Mouse (Mus musculus): ENCODE results near the gene Pih1h3b. TPM values are rescaled to one million over a fixed set of nuclear protein-coding genes. Genes with fewer than 3 reads are reported as not detected.

Pih1h3b gene
- not detected for total RNA-seq (2021)

DNA sequence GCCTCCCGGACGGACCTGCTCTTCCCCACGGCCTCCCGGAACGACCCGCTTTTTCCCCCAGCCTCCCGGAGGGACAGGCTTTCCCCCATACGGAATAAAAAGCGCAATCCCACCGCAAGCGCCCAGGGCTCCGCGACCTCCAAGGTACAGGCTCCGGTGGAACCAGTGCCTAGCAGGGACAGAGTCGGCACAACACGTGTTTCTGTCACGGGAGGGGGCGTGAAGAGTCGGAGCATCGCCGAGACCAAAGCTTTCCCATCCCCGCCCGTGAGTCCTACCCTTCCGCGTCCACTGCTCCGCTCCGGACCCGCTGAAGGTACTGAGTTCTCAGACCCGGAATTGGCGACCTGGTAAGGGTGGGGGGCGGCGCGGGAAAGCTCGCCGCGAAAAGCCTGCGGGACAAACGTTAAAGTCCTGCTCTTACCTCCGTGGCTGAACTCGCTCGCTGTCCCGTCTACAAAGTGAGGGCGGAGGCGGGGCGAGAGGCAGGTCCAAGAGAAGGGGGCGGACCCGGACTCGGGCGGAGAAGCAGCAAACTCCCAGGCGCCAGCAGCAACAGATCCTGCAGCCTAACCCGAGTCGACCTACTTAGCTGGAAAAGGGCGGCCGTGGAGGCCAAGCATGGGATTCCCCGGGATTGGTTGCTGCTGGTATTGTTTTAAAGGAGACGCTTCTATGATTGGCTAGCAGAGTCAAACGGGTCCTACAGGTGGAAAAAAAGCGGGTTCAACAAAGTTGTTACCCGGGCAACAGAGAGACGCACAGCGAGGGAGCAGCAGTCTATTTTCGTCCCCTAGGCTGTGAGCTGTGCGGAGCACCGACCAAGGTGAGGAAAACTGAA is at the start of gene Pih1h3b, which contains the start of gene Nup62cl:
Gene Pih1h3b (plus strand): TSS at position 745 of the 841 bp plus-strand sequence.
Gene Nup62cl (minus strand): TSS at position 578 of the 841 bp plus-strand sequence.
- DNase-seq (ENCODE audit: low spot score) = no peak

GRCm38 (mm10) chrX:140060886-140061874 is 1.5 kb upstream of the Pih1h3b start:
- intact Hi-C loops (cut with DNase I) = no loop called here
- DNase-seq (ENCODE audit: low spot score) = no peak

More for the DNA sequence above, at the start of gene Pih1h3b, which contains the start of gene Nup62cl:
- intact Hi-C loops (cut with DNase I) = no loop called here

DNA sequence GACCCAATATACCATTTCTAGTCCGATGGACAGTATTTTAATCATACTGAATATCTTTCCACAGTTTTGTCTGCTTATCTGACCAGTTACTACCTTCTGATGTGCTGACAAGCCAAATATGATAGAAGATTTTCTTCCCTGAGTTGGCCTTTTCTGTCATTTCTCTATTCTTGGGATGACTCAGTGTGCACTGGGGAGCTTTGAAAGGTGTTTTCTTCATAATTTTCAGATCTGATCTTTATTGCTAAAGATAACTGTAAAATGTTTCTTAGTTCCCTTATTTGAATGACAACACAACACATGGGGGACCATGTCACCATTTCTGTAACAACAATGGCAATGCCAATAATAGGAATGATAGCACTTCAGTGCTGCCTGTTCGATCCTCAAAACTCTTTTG is 19.9 kb downstream of the Pih1h3b start:
- DNase-seq (ENCODE audit: low spot score) = no peak
- intact Hi-C loops (cut with DNase I) = no loop called here

DNA sequence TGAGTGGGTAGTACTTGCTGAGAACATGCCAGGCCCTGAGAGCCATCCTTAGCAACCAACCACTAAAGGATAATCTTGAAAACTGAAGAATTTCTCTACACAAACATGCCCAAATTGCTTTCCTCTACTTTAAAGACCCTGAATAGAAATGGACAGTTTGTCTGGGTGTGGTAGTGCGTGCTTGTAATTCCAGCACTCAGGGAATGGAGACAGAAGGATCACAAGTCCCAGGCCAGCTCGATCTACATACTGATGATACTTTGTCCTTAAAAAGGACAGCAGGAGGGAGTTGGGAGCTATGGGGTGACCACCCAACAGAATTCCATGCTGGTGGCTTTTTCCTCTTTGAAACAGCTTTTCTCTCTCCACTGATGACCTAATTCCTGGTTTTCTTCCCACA is 31.4 kb downstream of the Pih1h3b start:
- intact Hi-C loops (cut with DNase I) = no loop called here

More for the DNA sequence above, 31.4 kb downstream of the Pih1h3b start:
- no peak for DNase-seq (ENCODE audit: low spot score)

Other genes starting within 250 kb of the Pih1h3b start
- gene Morc4, start 191.2 kb upstream of the Pih1h3b start, total RNA-seq (2021) = 1 to 10 TPM; 5.2 to 5.3 TPM
- gene Rbm41, start 64.3 kb upstream of the Pih1h3b start, total RNA-seq (2021) = 1 to 10 TPM; 7.6 to 7.8 TPM
- not detected for gene Nup62cl, start 167 bp upstream of the Pih1h3b start, total RNA-seq (2021)

All from heart, postnatal 25 days (tissue).